Mouse (Mus musculus) brain, embryonic 14.5 days (tissue): ENCODE data around the gene Rnf31.

Experiments
- CTCF ChIP-seq: fragments of 200-500 bp; IDR thresholded peaks from 2 replicates; pipeline ENCODE4 v1.5.1; 2012; ENCODE audit warnings: inconsistent platforms, mild to moderate bottlenecking, moderate library complexity, borderline replicate concordance; ENCODE audit not compliant: insufficient read depth, insufficient read length; ENCODE audit errors: extremely low read depth
- POLR2A ChIP-seq: fragments of 200-500 bp; IDR thresholded peaks from 2 replicates; pipeline ENCODE4 v1.6.1; 2012; ENCODE audit warnings: mild to moderate bottlenecking, inconsistent platforms, borderline replicate concordance; ENCODE audit not compliant: poor library complexity, insufficient read depth, insufficient read length, severe bottlenecking; ENCODE audit errors: extremely low read depth

GRCm38 (mm10) chr14:55565748-55566147 lies 25.8 kb upstream of the Rnf31 start:
- TF ChIP-seq CTCF (no peak; the same call in 1 of the 2 replicates), POLR2A (no peak)
